Mouse (Mus musculus) limb, embryonic 13.5 days (tissue): ENCODE data around the gene Dvl3. TPM values are rescaled to one million over a fixed set of nuclear protein-coding genes. Genes with fewer than 3 reads are reported as not detected.

Source experiments
- ATAC-seq: fragments of 200-750 bp; cut with Nextera tagmentation; 2 replicates; pipeline ENCODE4 v1.8.0; 2017; ENCODE audit warnings: low read depth, moderate number of reproducible peaks, moderate TSS enrichment; ENCODE audit not compliant: low FRiP score
- H3K27ac ChIP-seq: fragments of 300-500 bp; sonication (generic); 2 replicates; pipeline ENCODE4 v1.5.1; 2015; ENCODE audit warnings: inconsistent platforms, mild to moderate bottlenecking, moderate library complexity
- H3K27me3 ChIP-seq: fragments of 300-500 bp; sonication (generic); 2 replicates; pipeline ENCODE4 v1.6.1; 2015; ENCODE audit warnings: mild to moderate bottlenecking, inconsistent platforms
- H3K36me3 ChIP-seq: fragments of 300-500 bp; sonication (generic); 2 replicates; pipeline ENCODE4 v1.6.1; 2015; ENCODE audit warnings: inconsistent platforms, mild to moderate bottlenecking, moderate library complexity
- H3K4me1 ChIP-seq: fragments of 300-500 bp; sonication (generic); 2 replicates; pipeline ENCODE4 v1.6.1; 2015; ENCODE audit warnings: inconsistent platforms
- H3K4me2 ChIP-seq: fragments of 300-500 bp; sonication (generic); replicated peaks from 2 replicates; pipeline ENCODE4 v1.6.1; 2015; ENCODE audit warnings: inconsistent platforms, mild to moderate bottlenecking, moderate library complexity
- H3K4me3 ChIP-seq: fragments of 300-500 bp; sonication (generic); 2 replicates; pipeline ENCODE4 v1.5.1; 2015; ENCODE audit warnings: moderate library complexity, mild to moderate bottlenecking, inconsistent platforms
- H3K9ac ChIP-seq: fragments of 300-500 bp; sonication (generic); 2 replicates; pipeline ENCODE4 v1.6.1; 2015; ENCODE audit warnings: mild to moderate bottlenecking, inconsistent platforms
- H3K9me3 ChIP-seq: fragments of 300-500 bp; sonication (generic); 2 replicates; pipeline ENCODE4 v1.6.1; 2016; ENCODE audit warnings: inconsistent platforms
- WGBS: fragments of 180-500 bp; shearing (Covaris S2); methylation state at CpG from one replicate; pipeline ENCODE4 v1.1.7; 2015; 5-methylcytosine and 5-hydroxymethylcytosine counted together
- polyA plus RNA-seq: library from polyadenylated mRNA; unstranded; fragments of >200 nt; fragmentation: Nextera tagmentation; extraction: Ambion mirVana; gene quantifications from 2 replicates; pipeline ENCODE4 v1.2.1, GENCODE M21; 2015

The Dvl3 gene
- polyA plus RNA-seq, 1 experiment from 2014 or later = 28.0 TPM

- ATAC-seq = peak; percentile 98
- H3K4me3 ChIP-seq = peak within 1 kb of the TSS; percentile 90
- H3K27me3 ChIP-seq = no peaks in the 10 kb centered on the region
- H3K4me2 ChIP-seq = peak within 1 kb of the TSS; percentile 88
- under 1% methylated on average over 52 of the region's 52 CpGs for WGBS
- peaks cover 63% of the 10 kb centered on the region for H3K36me3 ChIP-seq
- H3K9ac ChIP-seq = peak within 1 kb of the TSS; percentile 96
- H3K4me1 ChIP-seq = peaks cover 25% of the 10 kb centered on the region
- no peaks in the 10 kb centered on the region for H3K9me3 ChIP-seq
- H3K27ac ChIP-seq = peak within 1 kb of the TSS; percentile 72
These were observed 18.7 kb downstream of the Dvl3 start, which contains the start of gene Ap2m1 for GRCm38 (mm10) chr16:20535296-20536080. Gene Ap2m1 (plus strand): TSS chr16:20535478.

DNA sequence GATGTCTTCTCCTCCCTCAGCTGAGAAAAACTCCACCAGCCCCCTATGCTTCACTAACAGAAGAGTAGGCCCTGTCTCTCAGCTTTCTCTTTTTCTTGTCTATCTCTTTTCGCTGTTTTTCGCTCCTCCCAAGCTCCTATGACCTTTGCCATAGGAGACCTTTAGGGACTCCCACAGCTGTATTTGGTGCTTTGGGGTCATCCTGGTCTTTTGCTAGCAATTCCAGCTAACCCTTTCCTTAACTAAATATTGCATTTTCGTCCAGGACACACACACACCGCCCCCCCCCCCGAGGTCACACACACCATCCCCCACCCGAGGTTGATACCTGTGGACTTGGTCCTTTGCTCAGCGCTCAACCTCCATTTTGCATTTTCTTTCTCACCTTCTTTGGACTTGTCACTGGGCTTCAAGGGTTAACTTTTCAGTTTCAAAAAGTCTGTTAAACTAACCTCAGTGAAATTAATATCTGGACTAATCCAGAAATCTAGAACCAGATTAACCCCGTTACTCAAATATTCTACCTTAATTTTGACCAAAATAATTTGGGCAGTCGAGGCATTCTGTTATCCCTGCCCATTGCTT lies 19.4 kb downstream of the Dvl3 start:
- Histone ChIP-seq H3K36me3 (peaks cover 63% of the 10 kb centered on the region), H3K27me3 (no peaks in the 10 kb centered on the region), H3K4me3 (peak overlapping the region; percentile 90), H3K4me1 (peaks cover 25% of the 10 kb centered on the region), H3K4me2 (peak overlapping the region; percentile 88), H3K9ac (peak overlapping the region; percentile 96), H3K9me3 (no peaks in the 10 kb centered on the region), H3K27ac (peak overlapping the region; percentile 72; the same call in 1 of the 2 replicates)
- WGBS = 32% methylated on average over 9 of the region's 9 CpGs
- ATAC-seq = no peak

DNA sequence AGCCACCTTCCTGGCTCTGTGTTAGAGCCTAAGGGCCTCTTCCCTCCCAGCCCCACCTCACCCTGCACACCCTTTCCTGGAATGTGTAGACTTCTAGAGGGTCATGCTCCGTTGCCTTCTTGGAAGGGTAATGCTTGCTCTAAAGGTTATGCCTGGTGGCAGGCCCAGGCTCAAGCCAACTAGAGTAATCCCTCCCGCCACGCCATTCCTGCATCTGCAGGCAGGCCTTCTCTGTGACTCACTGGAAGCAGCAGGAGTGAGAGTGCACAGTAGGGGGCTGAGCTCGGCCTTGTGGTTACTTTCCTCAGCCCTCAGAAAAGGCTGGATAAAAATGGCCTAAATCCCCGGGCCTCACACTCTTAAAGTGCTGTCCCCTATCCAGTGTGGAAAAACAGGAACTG lies 20.3 kb downstream of the Dvl3 start:
- peak overlapping the region; percentile 96 for H3K9ac ChIP-seq
- no peak for ATAC-seq
- H3K4me2 ChIP-seq = peak overlapping the region; percentile 88
- peaks cover 63% of the 10 kb centered on the region for H3K36me3 ChIP-seq
- H3K9me3 ChIP-seq = no peaks in the 10 kb centered on the region
- peak overlapping the region; percentile 90 for H3K4me3 ChIP-seq
- WGBS = 27% methylated on average over 5 of the region's 5 CpGs
- H3K27me3 ChIP-seq = no peaks in the 10 kb centered on the region
- H3K4me1 ChIP-seq = peaks cover 25% of the 10 kb centered on the region
- peak overlapping the region; percentile 28 for H3K27ac ChIP-seq

GRCm38 (mm10) chr16:20537601-20538320 lies 21.0 kb downstream of the Dvl3 start:
- 59% methylated on average over 6 of the region's 6 CpGs for WGBS
- no peak overlapping the region; the same call in 1 of the 2 replicates for H3K27ac ChIP-seq
- peak overlapping the region; percentile 90 for H3K4me3 ChIP-seq
- H3K36me3 ChIP-seq = peaks cover 64% of the 10 kb centered on the region
- peaks cover 25% of the 10 kb centered on the region for H3K4me1 ChIP-seq
- peak overlapping the region; percentile 96 for H3K9ac ChIP-seq
- no peaks in the 10 kb centered on the region for H3K9me3 ChIP-seq
- no peak for ATAC-seq
- no peaks in the 10 kb centered on the region for H3K27me3 ChIP-seq
- peak overlapping the region; percentile 88 for H3K4me2 ChIP-seq

- peaks cover 25% of the 10 kb centered on the region for H3K4me1 ChIP-seq
- WGBS = 67% methylated on average over 3 of the region's 3 CpGs
- no peak overlapping the region for H3K4me2 ChIP-seq
- peaks cover 66% of the 10 kb centered on the region for H3K36me3 ChIP-seq
- no peaks in the 10 kb centered on the region for H3K9me3 ChIP-seq
- H3K27ac ChIP-seq = no peak overlapping the region
- no peaks in the 10 kb centered on the region for H3K27me3 ChIP-seq
- H3K4me3 ChIP-seq = no peak overlapping the region
- H3K9ac ChIP-seq = no peak overlapping the region
- ATAC-seq = no peak
These were observed 22.9 kb downstream of the Dvl3 start for GRCm38 (mm10) chr16:20539649-20540048.

- Histone ChIP-seq H3K36me3 (peaks cover 74% of the 10 kb centered on the region), H3K4me2 (no peak overlapping the region), H3K4me1 (peaks cover 25% of the 10 kb centered on the region), H3K27ac (no peak overlapping the region), H3K4me3 (no peak overlapping the region), H3K9me3 (no peaks in the 10 kb centered on the region), H3K27me3 (no peaks in the 10 kb centered on the region), H3K9ac (no peak overlapping the region)
- ATAC-seq = no peak
- 89% methylated on average over 4 of the region's 4 CpGs for WGBS
These were observed 23.7 kb downstream of the Dvl3 start for GRCm38 (mm10) chr16:20540438-20540837.

- Histone ChIP-seq H3K36me3 (peaks cover 62% of the 10 kb centered on the region), H3K9me3 (no peaks in the 10 kb centered on the region), H3K27ac (no peak overlapping the region), H3K4me1 (peaks cover 19% of the 10 kb centered on the region), H3K4me3 (no peak overlapping the region), H3K9ac (no peak overlapping the region), H3K27me3 (no peaks in the 10 kb centered on the region), H3K4me2 (no peak overlapping the region)
- 89% methylated on average over 10 of the region's 10 CpGs for WGBS
- ATAC-seq = no peak
These were observed 28.9 kb downstream of the Dvl3 start for GRCm38 (mm10) chr16:20545696-20546095.

GRCm38 (mm10) chr16:20547423-20547822 lies 30.6 kb downstream of the Dvl3 start:
- WGBS = 44% methylated on average over 5 of the region's 5 CpGs
- no peaks in the 10 kb centered on the region for H3K27me3 ChIP-seq
- no peak overlapping the region for H3K27ac ChIP-seq
- H3K4me1 ChIP-seq = peaks cover 19% of the 10 kb centered on the region
- no peak for ATAC-seq
- H3K4me2 ChIP-seq = peak overlapping the region; percentile 81
- peak overlapping the region; percentile 71 for H3K9ac ChIP-seq
- peak overlapping the region; percentile 74 for H3K4me3 ChIP-seq
- H3K9me3 ChIP-seq = no peaks in the 10 kb centered on the region
- peaks cover 61% of the 10 kb centered on the region for H3K36me3 ChIP-seq

DNA sequence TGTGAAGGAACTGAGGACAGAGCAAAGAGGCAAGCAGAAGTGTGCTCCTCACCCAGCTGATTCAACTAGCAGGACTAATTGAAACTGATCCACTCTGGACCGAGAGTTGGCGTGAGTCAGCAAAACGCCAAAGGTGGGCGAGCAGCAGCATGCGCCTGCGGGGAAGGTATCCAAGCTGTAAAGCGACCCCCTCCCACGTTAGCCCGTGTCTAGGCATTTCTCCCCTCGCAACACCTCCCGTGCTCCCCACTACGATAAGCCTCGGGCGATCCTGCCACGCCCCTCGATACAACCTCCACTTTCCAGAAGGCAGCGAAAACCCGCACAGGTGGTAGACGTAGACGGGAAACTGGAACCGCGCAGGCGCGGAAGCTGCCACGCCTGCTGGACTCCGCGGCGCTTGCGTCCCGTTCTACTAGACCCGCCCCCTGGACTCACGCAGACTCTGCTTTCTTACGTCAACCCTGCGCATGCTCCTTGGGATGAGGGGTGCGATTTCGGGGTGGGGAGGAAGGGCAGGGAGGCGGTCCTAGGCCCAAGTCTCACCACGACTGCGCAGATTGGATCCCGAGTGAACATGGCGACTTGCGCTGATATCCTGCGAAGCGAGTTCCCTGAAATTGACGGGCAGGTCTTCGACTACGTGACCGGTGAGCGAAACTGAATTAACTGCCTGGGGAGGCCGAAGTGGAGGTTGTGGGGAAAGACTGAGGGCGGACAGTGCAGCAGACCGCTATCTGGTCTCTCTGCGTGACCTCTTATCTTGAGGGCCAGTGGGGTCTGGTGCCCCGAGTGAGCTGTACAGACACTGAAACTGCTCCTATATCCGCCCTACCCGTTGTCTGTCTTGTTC lies 31.5 kb downstream of the Dvl3 start, which contains the start of gene Abcf3:
Gene Abcf3, plus strand, starts transcription at position 482 of the 853 bp plus-strand sequence.
- Histone ChIP-seq H3K9ac (peak within 1 kb of the TSS; percentile 86), H3K4me2 (peak within 1 kb of the TSS; percentile 81), H3K4me3 (peak within 1 kb of the TSS; percentile 74), H3K9me3 (no peaks in the 10 kb centered on the region), H3K4me1 (peaks cover 19% of the 10 kb centered on the region), H3K27ac (peak within 1 kb of the TSS; percentile 58; the same call in 1 of the 2 replicates), H3K27me3 (no peaks in the 10 kb centered on the region), H3K36me3 (peaks cover 63% of the 10 kb centered on the region)
- under 1% methylated on average over 56 of the region's 56 CpGs for WGBS
- ATAC-seq = peak; percentile 99

DNA sequence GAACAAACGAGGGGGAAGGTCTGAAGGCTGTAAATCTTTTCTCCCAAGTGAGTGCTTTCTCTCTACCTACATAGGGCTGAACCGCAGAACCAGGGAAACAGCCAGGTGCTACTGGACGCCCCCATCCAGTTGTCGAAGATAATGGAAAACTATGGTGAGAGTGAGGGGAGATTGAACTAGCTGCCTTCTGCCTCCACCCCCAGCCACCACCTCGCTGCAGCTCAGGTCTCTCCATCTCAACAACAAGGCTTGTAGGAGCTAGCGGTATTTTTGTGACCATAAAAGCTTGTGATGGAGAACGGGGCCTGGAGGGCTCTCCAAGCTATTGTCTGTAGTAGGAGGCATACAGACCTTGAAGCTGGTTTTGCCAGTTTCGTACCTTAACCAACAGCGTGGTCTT lies 32.4 kb downstream of the Dvl3 start:
- H3K4me2 ChIP-seq = peak overlapping the region; percentile 81
- ATAC-seq = no peak
- H3K4me1 ChIP-seq = peaks cover 19% of the 10 kb centered on the region
- WGBS = 49% methylated on average over 9 of the region's 9 CpGs
- H3K9ac ChIP-seq = peak overlapping the region; percentile 86
- H3K27ac ChIP-seq = no peak overlapping the region
- peaks cover 64% of the 10 kb centered on the region for H3K36me3 ChIP-seq
- peak overlapping the region; percentile 74 for H3K4me3 ChIP-seq
- H3K9me3 ChIP-seq = no peaks in the 10 kb centered on the region
- no peaks in the 10 kb centered on the region for H3K27me3 ChIP-seq

GRCm38 (mm10) chr16:20551691-20552090 lies 34.9 kb downstream of the Dvl3 start:
- Histone ChIP-seq H3K4me1 (peaks cover 19% of the 10 kb centered on the region), H3K27ac (no peak overlapping the region), H3K36me3 (peaks cover 64% of the 10 kb centered on the region), H3K9ac (no peak overlapping the region), H3K4me3 (no peak overlapping the region), H3K9me3 (no peaks in the 10 kb centered on the region), H3K27me3 (no peaks in the 10 kb centered on the region), H3K4me2 (no peak overlapping the region)
- no peak for ATAC-seq
- WGBS = 95% methylated on average over 5 of the region's 5 CpGs
